Mouse (Mus musculus) testis, postnatal 10 days (tissue): Measurements from ENCODE around the gene Stx17.
A peak's percentile ranks its signal among the peaks of the same experiment; 100 is the strongest.

Source experiments
- DNase-seq: peaks from one replicate; pipeline ENCODE4 v3.0.0; 2021; ENCODE audit warnings: low spot score

Gene Stx17

DNA sequence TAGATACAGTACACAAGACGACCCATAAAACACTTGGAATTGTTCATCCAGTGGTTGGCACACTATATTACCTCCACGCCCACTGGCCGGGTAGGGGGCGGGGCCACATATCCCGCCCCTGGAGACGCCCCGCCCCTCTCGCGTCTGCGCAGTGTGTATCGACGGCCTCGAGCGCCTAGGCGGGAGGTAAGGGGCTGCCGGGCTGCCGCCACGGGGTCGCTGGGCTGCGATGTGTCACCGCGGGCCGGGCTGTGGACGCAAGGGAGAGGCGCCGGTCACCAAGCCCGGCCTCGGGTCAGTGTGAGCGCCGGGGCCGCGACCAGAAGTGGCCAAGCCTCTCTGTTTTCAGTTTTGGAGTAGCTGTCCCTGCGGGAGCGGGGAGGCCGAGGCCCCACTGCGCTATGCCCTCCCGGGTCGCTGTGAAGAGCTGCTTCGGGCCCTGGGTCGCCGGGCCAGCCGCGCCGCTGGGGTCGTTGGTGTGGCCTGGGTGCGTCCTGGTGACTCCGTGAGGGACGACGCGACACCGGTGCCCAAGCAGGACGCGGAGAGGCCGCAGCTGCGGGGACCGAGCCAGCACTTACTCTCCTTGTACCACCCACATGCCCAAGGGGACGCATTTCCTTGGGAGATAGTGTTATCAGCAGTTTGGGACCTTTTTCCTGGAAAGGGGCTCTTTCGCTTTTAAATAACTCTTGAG is at the start of gene Stx17:
TSS of gene Stx17 (plus strand) at position 143 of the 697 bp plus-strand sequence.
- peak; percentile 95 for DNase-seq

DNA sequence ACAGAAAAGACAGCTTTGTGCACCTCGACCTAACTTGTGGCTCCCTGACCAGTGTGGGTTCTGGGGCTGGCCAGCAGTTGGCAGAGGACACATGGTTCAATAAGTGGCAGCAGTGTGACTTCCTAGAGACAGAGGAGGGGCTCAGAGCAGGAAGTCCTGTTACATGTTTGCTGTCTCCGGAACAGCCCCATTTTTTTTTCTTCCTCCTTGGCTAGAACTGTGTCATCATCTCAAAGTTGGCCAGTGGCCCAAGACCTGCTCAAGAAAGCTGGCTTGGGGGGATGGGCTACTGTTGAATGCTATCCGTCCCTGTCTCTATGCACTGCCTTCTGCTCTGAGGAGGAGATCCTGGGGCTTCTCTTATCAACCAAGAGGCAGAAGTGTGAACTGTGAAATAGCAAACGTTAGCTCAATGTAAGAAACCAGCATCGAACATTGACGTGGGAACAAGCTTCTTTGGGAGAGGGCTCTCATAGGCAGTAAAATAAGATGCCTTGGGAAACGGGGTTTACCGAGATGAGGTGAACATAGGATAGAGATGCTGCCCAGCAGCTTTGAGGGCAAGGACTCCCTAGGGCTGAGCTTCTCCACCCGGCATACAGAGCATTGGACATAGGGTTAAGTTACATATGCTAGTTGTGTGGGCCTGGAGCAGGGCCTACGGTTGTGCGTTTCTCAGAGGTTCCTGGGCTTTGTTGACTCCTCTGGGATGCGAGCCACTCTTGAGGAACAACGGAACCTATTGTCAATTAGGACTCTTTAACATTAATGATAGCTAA is 47.8 kb upstream of the Stx17 start:
- no peak for DNase-seq

DNA sequence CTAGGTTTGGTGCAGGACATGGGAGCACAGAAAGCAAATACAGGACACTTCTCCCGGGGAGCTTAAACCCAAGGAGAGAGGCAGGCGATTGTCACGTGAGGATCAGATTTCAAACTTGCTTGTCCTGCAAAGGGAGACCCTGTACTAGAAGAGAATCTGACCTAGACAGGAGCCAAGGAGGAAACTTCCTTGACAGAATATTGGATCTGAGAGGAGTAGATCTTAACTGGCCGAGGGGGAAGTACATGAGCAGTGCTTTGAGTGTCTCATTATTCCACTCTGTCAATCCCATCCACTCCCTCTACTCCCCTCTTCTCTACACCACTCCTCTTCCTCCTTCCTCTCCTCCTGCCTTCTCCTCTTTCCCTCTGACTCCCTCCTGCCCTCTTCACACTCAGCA is 46.5 kb upstream of the Stx17 start:
- no peak for DNase-seq

DNA sequence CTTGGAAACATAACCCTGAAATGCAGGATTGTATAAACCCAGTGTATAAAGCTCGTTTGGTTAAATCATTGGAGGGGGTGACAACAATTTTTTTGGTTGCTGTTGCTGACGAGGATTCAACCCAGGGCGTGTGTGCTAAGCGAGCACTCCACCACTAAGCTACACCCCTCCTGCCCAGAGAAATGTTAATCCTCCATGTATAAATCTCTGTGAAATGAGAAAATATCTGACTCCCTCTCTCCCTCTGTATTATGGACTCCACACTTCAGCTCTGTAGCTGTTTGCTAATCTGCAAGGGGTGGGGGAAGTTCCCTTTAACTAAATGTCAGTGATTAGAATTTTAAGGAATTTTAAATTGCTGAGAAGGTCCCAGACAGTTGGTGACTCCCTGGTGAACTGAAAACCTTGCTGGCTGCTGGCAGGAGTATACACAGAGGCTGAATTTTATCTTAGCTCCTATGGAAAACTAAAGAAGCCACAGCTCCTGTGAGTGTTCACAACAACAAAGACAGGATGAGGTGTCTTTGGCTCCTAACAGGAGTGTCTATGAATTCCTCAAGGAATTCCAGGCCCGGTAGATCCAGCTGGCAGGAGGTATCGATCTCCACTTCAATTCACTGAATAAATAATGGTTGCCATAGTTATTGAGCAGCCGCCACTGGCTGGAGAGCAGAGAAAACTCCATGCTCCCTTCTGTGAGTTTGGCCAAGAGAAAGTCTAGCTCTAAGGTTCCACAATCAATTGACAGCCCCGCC is 45.3 kb upstream of the Stx17 start:
- DNase-seq, result no peak

DNA sequence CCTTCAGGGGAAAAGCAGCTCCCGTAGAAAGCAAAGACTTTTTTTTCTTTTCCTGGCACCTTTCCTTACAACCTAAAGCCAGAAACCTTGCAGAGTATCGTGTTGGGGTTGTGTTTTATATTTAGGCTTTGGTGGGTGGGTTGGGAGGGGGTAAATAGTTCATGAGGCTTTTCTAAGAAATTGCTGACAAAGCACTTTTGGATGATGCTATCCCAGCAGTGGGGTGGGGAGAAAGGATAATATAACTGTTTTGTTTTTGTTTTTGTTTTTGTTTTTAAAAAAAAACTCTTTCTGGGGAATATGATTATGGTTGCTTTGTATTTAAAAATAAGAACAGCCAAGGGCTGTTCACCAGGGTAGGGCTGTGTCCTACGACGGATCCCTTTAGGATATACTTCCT is 41.3 kb upstream of the Stx17 start:
- DNase-seq, result no peak

DNA sequence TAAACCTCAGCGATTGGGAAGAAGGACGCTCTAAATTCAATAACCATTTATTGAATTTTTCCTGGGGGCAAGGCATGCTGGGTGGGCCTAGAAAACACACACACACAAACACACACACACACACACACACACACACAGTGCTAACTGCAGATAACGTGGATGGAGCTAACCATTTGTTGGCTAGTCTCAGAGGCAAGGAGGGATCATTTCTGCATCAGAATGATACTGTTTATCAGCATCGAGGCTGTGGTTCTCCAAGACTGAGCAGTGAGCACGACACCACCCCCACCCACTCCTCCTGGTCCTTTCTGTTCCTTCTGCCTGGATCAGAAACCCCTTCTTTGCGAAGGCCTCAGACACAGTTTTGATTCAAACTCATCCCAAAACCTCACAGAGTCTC is 38.1 kb upstream of the Stx17 start:
- DNase-seq, result no peak

DNA sequence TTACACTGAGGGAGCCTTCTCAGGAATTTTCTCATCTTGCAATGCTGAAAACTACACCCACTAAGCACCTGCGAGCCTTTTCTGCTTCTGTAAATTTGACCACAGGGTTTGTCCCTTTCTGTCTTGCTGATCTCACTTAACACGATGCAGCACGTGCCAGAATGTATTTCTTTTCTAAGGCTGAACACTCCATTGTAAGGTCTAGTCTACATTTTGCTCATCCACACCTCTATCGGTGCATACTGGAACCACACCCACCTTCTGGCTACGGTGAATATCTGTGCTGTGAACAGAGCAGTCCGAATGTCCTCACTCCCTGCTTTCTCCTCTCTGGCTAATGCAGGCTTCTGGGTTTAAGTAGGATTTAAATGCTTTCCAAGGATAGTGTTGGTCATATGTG is 37.2 kb upstream of the Stx17 start:
- no peak for DNase-seq

DNA sequence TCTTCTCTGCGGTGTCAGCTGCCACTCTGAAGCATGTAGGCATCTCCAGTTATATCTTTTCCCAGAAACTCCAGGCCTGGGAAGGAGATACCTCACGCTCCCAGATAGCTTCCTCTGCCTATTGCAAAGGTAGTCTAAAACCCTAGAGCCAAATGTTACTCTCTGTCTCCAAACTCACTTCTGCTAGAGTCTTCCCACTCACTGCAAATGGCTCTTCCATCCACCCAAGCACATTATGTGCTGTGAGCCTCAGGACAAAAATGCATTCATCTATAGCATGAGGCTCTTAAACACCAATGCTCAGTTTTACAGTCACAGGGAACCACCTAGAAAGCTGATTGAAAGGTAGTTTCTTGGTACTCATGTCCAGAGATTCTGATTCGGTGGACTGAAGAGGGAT is 31.5 kb upstream of the Stx17 start:
- no peak for DNase-seq

DNA sequence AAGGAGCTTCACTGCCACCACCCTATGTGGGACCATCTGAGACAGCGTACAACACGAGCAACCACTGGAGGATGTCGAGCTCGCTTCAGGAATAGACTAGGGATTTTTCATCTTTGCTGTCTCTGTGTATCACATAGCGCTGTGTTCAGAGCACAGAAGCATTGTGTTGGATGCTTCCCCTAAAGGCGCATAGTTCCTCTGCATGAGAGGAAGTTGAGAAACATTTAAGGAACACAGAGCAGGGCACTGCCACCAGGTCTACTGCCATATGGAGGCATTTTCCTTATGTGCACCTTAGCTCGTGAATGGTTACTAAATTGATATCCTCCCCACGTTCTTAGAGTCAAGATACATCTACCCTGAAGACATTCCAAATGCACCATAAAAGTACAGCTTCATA is 24.5 kb upstream of the Stx17 start:
- no peak for DNase-seq

DNA sequence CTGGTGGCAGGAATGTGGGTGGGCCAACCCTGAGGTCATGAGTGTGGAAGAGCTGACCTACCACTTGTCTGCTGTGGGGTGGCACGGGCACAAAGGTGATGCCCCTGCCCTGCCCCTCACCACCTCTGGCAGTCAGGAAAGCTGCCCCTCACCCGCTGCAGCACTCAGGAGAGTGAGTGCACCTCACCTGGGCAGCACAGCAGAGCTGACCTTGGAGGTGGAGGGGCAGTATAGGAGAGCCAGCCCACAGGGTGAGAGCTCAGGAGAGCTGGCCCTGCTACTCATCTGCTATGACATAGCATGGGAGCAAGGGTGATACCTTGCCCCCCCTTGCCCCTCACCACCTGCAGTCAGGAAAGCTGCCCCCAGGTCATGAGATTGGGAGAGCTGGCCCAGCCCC is 22.7 kb upstream of the Stx17 start:
- no peak for DNase-seq

DNA sequence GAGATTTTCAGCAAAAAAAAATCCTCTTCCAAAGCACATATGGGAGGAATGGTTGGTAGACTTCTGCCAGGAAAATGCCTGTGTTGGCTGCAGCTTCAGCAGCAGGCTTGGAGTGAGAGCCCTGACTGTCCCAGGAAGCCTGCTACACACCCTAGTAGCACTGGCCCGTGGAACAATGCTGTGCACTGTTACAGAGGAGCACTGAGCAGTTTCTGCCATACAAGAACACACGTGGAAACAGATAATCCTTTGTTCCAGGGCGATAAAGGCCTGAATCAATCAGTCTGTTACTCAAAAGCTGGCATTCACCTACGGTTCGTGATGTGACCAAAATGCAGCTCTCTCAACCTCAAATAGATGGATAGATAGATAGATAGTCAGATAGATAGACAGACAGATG is 19.3 kb upstream of the Stx17 start:
- no peak for DNase-seq

DNA sequence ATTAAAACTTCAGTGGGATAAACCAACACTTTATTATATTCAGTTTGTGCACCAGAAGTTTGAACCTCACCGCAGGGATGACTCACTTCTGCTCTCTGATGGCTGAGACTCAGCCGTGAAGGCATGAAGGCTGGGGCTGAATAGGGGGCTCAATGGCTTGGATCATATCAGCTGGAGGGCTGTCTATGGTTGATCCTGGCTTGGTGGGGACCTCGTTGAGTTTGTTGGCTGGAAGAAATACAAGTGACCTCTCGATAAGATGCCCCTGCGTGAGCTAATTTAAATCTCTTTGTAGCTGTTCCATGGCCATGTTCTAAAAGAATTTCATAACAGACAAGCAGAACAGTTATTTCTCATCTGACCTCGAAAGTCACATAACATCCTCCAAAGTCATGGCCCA is 17.6 kb upstream of the Stx17 start:
- DNase-seq, result no peak

DNA sequence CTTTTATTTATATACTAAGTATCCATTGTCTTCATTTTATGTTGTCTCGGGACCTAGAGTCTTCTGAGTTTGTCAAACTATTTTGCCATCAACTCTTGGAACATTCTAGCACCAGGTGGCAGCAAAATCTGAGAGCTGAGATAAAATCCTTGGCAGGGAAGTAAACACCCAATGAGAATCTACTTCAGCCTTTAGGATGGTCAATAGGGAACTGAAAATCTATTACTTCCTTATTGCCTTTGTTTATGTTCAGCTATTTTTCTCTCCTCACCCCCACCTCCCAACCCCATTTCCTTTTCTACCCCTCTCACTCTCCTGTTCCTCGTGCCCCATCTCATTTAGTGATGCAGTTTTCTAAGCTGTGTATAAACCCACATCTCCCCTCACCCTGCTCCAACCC is 16.1 kb upstream of the Stx17 start:
- DNase-seq, result no peak

DNA sequence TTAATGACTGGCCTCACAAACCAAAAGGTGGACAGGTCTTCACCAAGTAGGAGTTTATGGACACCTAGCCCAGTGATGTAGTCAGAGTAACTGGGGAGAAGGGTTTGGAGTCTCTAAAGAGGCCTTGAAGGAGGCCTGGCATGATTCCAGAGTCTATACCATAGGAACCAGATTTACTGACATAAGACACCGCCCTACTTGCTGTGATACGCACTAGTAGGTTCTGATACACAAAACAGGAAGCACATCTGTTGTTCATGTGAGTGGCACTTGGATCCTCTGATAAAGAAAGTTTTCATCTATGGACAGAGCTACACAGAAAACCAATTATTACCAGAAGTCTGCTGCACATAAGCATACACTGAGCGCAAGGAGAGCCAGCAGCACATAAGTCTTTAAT is 14.4 kb upstream of the Stx17 start:
- DNase-seq, result no peak

DNA sequence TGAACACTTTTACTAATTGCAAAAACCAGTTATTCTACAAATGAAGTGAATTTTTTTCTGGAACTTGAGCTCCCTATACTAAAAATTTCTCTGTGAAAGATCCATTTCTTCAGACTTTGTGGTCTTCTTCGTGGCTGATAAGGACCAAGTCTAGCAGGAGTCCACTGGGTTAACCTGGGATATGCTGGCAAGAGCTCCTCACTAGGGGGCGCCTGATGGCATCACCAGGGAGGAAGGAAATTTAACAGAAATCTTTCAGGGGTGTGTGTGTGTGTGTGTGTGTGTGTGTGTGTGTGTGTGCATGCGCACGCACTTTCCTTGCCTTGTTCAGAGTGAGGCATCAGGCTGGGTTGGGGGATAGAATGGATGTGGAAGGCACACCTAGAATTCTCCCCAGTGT is 8.5 kb upstream of the Stx17 start:
- no peak for DNase-seq

DNA sequence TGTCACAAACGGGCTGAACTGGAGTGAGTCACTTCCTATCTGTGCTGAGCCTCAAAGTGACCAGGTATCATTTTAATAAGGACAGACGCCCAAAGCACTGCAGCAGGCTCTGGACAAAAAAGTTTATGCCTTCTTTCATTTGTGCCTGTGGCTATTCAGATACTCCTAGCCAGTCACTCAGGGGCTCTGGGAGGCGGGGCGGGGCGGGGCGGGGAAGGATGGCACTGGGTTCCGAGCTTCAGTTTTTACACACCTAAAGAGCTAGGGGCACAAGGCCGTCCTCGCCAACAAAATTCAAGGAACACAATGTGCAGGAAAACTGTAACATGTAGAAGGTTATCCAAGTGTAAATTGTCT is 321 bp upstream of the Stx17 start:
- peak; percentile 48 for DNase-seq

DNA sequence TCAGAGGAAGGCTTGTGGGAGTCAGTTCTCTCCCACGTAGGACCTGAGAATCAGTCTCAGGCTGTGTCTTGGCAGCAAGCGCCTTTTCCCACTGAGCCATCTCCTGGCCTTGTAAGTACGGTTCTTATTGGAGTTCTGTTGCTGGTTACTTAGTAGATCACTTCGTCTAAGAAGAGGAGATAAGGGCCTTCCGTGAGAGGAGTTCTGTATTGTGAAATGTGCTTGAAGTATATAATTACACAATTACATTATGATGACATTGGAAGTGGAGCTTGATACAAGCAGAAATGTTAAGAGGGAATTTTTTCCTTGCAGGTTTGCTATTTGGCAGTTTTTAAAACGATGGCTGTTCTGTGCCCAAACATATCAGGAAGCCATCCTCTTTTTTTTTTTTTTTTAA is 5.6 kb downstream of the Stx17 start:
- DNase-seq, result no peak

DNA sequence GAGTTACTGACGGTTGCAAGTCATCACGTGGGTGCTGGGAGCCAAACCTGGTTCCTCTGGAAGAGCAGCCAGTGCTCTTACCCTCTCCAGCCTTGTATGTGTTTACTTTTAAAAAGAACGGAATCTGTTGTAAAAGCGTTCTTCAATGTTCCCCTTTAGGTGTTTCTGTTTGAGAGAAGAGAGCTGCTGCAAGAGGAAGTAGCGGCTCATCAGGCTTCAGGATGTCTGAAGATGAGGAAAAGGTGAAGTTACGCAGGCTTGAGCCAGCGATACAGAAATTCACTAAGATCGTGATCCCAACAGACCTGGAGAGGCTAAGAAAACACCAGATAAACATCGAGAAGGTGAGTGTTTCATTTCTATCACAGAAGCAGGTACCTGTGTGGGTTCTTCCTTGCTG is 6.9 kb downstream of the Stx17 start:
- no peak for DNase-seq

DNA sequence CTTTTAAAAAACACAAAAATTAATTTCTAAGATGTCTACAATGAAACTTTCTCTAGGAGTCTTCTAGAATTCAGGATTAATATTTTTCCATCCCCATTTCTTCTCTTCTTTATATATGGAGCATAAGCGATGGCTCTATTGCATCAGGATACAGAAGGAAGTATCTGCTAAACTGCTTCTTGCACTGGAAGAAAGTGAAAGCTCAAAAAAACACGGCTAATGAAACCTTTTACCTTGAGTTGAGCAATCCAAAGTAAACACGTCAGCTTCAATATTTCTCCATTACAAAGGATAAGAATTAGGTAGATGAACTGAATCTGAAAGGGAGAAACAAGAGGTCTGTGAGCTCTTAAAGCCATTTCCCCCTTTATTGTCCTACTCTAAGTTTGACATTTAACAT is 8.0 kb downstream of the Stx17 start:
- DNase-seq, result no peak

DNA sequence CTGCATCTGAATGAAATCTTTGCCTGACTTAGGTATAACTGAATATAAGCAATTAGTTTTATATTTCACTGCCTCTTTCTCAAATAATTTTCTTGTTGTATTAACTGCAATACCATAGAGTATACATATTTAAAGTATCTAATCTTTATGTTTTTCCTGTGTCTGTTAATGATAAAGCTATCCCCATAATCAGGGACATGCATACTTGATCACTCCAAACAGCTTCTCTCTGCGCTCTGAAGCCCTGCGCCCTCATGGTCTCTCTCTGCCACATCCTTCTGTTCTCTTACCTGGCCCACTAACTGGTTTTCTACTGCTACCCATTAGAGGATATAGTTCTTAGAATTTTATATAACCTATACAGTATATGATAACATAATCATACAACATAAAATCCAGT is 24.8 kb downstream of the Stx17 start:
- no peak for DNase-seq

DNA sequence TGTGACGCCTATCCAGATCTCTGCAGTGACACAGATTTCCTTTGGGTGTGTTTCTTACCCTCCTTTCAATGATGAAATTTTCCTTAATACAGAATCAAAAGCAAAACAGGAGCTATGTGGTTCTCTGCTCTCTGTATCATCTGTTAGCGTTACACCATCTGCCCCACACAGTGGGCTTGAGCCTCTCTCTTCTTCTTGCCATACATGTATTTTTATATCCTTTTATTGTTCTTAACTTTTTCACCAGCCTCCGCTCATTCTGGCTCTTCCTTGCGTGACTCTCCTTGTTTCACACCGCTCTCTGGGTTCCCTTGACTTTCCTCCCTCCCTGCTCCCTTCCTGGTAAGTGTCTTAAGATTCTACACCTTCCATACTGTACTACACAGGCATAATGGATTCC is 28.5 kb downstream of the Stx17 start:
- no peak for DNase-seq

DNA sequence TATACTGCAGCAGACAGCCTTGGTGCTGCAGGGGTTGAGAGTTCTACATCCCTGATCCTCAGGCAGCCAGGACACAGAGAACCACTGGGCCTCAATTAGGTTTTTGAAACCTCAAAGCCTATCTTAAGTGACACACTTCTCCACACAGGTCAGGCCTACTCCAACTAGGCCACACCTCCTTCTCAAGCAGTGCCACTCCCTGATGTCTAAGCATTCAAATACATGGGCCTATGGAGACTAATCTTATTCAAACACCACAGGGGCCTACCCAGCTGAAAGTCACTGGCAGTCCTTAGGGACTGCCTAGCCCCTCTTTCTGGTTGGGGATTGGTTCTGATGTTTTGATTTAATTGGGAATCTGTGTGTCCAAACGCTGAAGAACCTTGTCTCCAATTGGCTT is 31.1 kb downstream of the Stx17 start:
- DNase-seq, result no peak

DNA sequence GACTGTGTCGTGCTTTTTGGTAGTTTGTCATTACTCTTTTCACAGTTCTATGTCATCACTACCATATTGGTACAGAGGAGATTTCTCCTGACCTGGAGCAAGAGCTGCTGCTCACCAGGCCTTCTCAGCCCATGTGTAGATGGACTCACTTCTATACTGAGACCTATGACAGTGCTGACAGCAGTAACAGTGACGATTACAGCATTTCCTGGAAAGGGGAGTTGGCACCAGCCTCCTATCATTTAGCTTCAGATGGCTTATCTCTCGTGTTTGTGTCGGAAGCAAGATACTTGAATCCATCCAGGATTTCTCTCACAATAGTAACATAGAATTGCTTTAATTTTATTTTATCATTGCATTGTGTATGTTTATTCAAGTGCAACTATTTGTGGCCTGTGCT is 35.7 kb downstream of the Stx17 start:
- no peak for DNase-seq
